Mouse (Mus musculus): ENCODE measurements around the gene Rbms1. TPM values are rescaled to one million over a fixed set of nuclear protein-coding genes. Genes with fewer than 3 reads are reported as not detected.

The Rbms1 gene
- total RNA-seq, 2 experiments from 2014 or later = 29.0 to 34.5 TPM

GRCm38 (mm10) chr2:60706866-60707265, 256.1 kb downstream of the Rbms1 start:
- intact Hi-C loops (cut with DNase I; ENCODE audit: low total_unique reads) = no loop called here
- DNase-seq = no peak

DNA sequence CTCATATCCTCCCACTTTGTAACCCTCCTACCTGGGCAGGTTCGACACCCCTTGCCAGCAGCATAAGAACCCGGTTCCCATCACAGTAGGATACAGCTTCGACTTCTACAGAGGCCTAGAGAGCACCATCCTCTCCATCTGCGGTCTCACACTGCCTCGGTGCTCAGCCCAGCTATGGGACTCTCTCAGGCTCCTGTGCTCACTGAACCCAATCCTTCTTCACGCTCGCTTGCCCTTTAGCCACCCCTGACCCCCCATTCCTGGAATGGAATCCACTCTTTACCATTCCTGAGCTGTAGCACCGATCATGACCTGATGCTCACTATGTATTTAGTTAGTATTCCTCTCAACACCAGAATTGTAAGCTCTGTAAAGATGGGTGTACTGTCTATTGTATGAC, 257.6 kb downstream of the Rbms1 start:
- no peak for DNase-seq
- intact Hi-C loops (cut with DNase I; ENCODE audit: low total_unique reads) = no loop called here

DNA sequence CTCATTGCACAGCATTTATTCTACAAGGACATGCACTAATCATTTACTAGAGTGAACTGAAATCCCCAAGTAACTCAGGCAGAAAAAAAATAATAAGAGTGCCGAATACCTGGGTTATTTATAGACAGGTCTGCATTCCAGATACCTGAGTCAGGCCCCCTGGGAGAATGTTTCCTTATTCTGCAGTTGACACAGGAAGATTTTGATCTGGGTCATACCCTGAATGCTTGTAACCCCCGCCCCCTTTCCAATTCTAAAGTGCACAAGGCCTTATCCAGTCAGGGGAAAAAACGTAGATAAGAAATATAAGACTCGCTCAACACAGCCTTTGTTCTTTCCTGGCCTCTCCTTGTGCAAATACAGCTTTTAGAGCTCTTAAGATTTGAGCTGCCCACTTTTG, 259.7 kb downstream of the Rbms1 start:
- intact Hi-C loops (cut with DNase I; ENCODE audit: low total_unique reads) = no loop called here
- no peak for DNase-seq

- intact Hi-C loops (cut with DNase I; ENCODE audit: low total_unique reads) = no loop called here
- no peak for DNase-seq
These were observed 262.0 kb downstream of the Rbms1 start for GRCm38 (mm10) chr2:60700956-60701355.

Other genes with a start within 250 kb of the Rbms1 start
- gene Itgb6, start 240.5 kb downstream of the Rbms1 start, total RNA-seq (2021) = 10 to 100 TPM; 18.1 to 26.3 TPM

Measured in gastrocnemius, postnatal 14 days (tissue).